Mouse (Mus musculus): ENCODE measurements at regions not wholly inside any gene's neighbourhood (a gene's known extent, or its start where the extent isn't known, plus 50 kb on each side); places are given as distances from the start of the nearest gene placed in this dataset.

DNA sequence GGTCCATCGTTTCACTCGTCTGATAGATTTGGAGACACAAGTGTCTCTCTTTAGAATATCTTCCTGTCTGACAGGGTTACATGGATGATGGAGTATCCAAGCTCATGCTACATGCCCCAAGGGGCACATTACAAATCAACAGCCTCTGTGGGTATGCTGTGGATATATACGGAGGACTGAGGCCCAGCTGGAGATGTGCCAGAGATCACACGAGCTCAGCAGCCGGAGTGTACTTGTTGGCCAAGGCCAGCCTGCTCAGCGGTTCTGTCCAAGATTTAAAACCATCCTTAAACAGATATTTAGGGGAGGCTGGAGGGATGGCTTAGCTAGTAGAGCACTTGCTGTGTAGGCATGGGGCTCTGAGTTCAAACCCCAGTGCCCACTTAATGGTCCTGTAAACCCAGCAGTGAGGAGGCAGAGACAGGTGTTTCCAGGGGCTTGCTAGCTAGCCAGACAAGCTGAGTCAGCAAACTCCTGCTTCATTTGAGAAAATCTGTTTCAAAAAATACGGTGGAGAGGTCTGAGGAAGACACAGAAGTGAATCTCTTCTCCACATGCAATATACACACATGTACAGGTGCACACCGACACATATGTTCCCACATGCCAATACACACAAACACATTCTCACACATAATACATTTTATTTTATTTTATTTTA lies 85.6 kb upstream of the Aldh1b1 start:
- in situ Hi-C loops (cut with MseI, MboI): no loop called here

DNA sequence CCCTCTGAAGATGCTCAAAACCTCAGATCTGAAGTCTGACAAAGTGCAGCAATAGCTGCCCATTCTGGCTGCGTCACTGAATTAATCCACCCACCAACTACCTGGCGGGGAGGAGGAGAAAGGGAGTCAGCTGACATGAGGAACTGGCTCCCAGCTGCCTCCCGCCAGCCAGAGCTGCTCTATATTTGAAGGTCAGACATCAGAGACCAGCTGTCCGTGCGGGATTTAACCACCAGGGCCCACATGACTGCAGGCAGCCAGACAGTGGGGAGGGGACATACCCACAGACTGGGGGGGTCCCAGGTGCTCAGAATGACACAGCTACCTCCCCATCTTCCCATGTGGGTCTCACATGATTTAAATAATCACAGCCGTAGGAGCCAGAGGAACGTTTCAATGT lies 94.8 kb upstream of the Aldh1b1 start:
- in situ Hi-C loops (cut with MseI, MboI): no loop called here

DNA sequence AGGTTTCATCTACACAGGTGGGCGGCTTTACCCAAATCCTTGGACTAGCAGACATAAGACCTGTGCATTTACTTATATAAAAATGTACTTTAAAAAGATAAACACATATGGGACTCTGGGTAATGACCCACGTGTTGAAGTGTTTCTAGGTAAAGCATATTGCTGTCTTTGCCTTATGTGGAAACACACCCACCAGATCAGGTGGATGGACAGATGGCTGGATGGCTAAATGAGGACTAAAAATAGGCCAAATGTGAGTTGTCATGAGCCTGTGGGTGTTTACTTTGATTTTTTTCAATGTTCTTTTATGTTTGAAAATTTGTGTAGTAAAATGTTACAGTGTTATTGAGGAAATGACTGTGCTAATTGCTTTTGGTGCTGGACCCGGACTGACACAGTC lies 99.2 kb upstream of the Aldh1b1 start:
- in situ Hi-C loops (cut with MseI, MboI): no loop called here

DNA sequence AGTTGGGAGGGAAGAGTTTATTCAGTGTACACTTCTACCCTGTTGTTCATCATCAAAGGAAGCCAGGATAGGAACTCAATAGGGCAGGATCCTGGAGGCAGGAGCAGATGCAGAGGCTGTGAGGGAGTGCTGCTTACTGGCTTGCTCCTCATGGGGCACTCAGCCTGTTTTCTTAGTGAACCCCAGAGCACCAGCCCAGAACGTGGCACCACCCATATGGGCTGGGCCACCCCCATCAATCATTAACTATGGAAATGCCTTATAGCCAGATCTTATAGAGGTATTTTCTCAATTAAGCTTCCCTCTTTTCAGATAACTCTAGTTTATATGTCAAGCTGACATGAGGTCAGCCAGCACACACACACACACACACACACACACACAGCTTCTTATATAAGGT lies 103.6 kb upstream of the Aldh1b1 start:
- in situ Hi-C loops (cut with MseI, MboI): no loop called here

DNA sequence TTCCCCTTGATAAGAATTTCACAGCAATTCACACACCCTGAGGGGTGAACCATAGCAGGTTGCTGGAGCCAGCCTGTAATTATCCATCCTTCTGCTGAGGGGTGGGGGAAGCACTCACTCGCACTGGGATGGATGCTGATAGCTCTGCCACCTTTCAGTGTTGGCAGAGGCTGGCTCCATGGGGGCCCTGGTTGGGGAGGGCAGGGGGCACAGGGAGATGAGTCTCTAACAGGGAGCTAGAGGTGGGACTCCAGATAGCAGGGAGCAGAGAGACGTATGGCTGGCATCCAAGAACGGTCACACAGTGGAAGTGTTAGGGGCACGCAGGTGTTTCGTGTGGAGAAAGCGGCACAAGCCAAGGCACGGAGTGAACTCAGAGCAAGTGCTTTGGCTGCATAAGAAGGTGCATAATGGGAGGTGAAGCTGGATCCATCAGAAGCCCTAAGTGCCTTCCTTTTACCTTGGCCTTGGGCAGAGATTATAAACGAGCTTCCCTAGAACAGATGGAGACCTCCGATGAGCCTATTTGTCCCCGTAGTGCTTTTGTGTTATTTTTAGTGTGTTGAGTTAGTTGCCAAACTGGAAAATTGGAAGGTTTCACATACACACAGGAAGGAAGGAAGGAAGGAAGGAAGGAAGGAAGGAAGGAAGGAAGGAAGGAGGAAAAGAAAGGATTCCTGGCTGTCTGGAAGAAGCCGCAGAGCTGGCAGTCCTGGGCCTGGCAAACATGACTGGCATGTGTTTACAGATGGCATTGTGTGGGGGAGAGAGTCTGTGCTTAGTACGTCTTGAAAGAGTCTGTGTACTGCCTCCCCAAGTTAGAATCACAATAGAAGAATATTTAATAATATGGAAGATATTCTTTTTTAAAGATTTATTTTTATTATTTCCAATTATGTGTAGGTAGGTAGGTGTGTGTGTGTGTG lies 108.6 kb upstream of the Aldh1b1 start:
- in situ Hi-C loops (cut with MseI, MboI): no loop called here

DNA sequence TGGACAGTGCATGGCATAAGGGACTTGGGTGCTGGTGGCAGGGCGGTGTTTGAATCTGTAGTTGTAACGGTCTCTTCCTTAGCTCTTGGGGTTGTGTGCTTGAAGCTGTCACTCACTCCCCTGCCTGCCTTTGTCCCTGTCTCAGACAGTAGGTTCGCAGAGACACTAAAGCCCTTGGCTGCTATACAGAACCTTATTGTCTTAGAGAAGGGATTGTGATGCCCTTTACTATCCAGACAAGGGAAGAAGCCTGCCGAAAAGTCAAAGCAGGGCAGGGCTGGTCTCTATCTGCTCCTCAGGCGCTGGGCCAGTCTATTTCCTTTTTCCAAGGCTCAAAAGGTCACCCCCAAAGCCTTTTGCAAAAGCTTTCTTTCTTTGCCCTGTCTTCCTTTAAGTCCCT lies 109.2 kb upstream of the Aldh1b1 start:
- in situ Hi-C loops (cut with MseI, MboI): no loop called here

DNA sequence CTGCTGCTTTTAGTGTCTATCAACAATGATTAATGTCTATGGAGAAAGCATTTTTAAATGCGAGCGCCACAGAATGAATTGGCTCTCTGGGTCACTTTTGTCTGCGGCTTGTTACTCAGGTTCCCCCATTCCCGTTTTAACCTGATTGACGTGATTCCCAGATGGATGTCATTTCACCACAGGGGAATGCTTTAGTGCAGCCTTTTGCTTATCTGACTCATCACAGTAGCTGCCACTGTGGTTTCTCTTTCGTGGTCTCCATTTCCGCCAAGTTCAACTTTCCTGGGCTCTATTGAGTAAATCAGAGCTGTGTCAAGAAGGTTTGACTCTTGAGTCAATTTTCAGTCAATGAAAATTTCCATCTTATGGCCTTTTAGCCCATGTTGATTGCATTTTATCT lies 110.6 kb upstream of the Aldh1b1 start:
- in situ Hi-C loops (cut with MseI, MboI): no loop called here

DNA sequence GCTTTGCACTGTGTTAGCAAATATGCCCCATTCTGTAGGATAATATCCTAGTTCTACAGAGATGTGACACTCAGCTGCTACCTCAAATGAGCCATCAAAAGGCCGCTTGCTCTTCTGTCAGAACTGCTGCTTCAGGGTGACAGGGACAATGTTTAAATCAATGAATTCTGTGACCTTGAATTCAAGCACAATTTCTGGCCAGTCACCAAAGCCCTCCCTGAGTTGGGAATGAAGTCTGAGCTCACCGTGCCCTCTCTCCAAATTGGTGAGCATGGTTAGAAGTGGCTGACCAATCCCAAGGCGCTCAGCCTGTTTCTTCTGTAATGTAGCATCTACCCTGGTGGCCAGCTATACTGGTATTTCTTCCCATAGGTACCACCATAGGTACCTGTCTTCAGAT lies 113.8 kb upstream of the Aldh1b1 start:
- in situ Hi-C loops (cut with MseI, MboI): no loop called here

DNA sequence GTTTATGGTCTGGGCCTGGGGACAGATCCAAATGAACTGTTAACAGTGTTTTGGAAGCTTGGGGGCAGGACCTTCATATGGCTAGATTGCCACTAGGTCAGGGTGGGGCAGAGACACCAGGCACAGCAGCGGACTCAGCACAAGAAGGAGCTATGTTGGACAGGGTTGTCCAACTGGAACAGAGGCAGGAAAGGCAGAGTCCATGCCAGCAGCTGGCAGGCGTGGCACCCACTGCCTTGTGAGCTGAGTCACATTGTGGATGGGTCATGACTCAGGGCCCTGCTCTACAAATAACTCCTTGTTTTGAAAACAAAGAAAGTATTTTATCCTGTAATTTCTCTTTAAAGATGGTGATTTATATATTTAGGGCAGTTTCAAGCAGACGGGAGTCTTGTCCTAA lies 115.6 kb upstream of the Aldh1b1 start:
- in situ Hi-C loops (cut with MseI, MboI): no loop called here

DNA sequence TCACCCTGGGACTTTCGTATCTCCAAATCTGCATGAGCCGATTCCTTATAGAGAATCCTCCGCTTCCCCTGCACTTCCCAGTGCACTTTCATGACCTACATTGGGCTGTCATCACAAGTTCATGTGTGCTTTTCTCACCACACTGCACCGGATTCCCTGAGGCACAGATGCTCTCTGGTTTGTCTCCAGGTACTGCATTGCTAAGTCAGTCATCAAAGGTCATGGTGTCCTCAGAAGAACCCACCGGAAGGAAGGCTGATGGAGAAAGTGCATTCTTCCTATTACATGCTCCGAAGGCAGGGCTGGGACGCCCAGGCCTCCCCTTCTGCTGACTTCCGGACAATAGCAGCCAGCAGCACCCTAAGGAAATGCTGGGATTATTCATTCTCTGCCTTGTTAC lies 116.1 kb upstream of the Aldh1b1 start:
- in situ Hi-C loops (cut with MseI, MboI): no loop called here

DNA sequence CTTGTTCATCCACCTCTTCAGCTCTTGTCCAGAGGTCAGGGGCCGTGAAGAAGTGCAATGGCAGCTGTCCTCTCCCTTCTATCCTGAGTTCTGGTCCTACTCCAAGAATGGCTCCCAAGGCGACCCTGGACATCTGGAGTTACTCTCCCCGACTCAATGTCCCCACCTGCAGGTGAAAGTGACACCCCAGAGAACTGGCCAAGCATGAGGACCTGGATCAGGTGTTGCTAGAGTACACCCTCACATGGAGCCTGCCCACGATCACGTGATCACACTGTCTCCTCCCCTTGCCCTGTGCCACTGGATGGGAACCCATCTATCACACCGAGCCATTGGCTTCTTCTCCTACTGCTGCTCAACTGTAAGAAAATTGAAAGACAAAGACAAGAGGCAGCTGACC lies 122.7 kb upstream of the Aldh1b1 start:
- in situ Hi-C loops (cut with MseI, MboI): no loop called here

DNA sequence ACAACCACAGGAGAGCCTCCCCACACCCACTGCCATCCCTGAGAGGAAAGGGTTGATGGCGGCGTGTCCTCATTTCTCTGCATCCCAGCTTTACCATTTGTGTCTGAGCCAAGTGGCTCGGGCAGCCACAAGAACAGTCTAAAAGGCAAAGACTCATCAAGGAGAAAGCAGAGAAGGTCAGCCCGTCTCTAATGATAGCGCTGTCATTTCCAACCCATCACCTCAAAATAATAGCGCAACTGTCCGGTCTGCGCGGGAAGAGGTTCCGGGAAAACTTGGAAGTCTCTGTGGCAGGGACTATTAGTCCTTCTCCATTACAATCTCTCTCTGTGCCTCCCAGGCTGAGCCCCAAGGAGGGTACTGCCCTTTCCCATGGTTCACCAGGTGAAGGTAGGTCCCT lies 124.5 kb upstream of the Aldh1b1 start:
- in situ Hi-C loops (cut with MseI, MboI): no loop called here

DNA sequence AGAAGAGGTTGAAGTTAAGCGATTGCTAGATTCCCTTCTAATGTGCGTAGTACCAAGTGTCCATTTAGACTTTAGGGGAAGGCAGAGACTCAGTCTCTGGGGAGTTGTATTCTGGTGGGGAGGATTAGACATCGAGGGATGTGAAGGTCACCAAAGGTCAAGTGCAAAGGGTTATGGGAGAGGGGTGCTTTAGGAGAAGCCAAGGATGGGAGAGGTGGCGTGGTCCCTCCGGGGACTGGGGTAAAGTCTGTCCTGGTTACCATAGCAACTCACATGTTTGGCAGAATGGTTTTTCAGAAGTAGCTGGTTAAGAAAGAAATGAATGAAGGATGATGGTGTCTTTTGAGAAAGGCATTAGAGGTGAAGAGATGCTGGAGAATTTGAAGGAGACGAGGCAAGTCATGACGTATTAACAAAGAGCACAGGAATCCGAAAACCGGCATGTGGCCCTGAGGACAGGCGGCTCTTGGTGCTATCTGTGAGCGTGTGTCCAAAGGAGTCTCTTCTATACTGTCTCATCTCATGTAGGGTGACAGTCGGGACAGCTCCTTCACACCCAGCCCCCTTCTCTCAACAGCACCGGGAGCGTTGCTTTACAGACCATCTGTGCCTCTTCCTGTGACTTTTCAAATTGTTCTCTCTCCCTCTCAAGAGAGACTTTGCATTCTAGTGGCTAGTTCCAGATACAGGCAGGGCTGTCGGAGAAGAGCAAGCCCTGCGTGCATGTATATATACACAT lies 125.6 kb upstream of the Aldh1b1 start:
- in situ Hi-C loops (cut with MseI, MboI): no loop called here

DNA sequence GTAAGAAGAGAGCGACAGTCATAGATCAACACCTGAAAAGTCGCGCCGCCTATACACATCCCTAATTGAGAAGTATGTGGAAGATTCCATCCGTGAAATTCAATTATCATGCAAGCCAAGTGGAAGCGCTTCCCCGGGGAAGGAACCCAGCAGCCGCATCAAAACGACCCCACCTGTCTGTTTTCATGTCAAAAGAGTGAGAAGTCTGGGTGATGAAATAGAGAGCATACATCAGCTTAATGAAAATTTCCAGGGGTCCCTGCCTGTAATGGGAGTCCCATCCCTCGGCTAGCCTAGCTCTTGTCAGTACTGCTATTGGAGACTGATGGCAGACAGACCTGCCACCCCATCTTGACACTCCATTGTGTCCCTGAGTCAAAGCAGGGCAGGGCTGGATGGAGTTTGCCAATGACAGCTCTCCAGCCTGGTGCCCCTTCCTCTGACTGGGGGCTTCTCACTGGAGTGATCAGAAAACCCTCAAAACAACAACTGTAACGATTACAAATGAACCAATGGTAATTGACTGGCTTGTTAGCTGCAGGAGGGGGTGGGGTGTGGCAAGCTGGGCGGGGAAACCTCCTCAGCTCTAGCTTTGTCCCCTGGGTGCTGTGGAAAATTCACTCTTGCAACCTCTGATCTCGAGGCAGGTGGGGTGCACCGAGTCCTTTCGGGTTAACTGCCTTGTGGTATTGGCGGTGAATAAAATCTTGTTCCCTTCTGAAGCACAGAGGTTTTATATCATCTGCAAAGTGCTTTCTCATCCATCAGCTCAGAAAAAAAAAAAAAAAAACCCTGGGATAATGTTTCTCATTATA lies 126.4 kb upstream of the Aldh1b1 start:
- in situ Hi-C loops (cut with MseI, MboI): no loop called here

DNA sequence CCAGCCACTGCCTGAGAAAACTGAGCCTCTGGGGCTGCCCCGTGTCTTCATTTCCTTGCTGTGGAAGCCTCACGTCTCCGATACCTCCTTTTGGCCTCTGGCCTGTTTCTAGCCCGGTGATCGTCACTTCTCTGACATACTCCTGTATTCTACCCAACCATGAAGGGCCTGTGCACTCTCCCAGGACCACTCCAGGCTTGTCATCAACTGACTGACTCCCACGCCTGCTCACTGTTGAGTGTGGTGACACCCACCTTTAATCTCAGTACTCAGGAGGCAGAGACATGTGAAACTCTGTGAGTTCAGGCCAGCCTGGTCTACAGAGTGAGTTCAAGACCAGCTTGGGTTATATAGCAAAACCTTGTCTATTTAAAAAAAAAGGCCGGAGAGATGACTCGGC lies 132.1 kb upstream of the Shb start:
- in situ Hi-C loops (cut with MseI, MboI): no loop called here

DNA sequence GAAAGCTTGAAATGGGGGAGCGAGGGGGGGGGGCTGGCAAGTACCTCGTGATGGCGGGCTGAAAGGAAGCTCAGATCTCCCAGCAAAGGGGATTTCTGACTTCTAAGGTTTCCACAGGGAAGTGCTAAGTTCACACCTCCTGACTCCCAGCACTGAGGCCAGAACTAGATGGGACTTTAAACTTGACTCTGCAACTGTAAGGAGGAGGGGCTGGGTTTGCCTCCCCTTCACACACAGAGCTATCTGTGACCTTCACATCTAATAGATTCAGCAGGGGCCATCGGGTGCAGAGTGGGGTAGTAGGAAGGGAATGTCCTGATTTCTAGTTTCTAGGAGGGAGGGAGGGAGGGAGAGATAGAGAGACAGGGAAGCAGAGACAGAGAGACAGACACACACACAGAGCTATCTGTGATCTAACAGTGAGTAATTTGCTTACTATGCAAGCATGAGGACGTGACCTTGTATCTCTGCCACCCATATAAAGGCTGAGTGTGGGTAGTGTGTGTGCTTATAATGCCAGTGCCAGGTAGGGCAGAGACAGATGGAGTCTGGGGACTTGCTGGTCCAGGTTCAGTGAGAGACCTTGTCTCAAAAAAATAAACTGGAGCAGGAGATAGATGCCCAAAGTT lies 125.2 kb upstream of the Shb start:
- in situ Hi-C loops (cut with MseI, MboI): no loop called here

DNA sequence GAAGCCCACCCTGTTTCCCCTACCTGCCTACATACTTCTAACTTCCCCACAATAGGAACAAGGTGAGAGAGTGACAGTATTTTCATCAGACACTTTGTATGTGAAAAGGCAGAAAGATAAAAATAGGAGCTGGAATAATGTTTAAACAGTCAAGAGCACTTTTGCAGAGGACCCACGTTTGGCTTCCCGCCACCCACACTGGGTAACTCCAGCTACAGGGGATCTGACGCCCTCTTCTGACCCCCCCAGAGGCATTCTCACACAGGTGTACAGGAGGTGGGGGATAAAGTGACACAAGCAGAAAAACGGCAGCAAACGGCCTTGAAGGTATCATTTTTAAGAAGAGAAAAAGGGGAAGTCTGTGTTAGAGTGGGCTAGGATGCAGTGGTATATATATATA lies 123.5 kb upstream of the Shb start:
- in situ Hi-C loops (cut with MseI, MboI): no loop called here

DNA sequence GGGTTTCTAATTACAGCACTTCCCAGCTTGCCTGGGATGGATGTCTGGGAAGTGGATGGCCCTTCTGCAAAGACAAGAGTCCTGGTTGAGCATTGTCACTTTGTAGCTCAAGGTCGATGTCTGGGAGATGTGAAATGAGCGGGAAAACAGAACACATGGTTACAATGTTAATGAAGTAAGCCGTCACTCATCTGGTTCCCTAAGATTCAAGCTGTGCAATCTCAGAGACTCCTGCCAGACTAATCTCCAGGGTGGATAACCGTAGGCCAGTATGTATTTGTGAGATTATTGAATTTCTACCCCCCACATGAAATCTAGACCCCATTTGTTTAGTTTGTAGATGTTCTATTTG lies 122.5 kb upstream of the Shb start:
- in situ Hi-C loops (cut with MseI, MboI): no loop called here

DNA sequence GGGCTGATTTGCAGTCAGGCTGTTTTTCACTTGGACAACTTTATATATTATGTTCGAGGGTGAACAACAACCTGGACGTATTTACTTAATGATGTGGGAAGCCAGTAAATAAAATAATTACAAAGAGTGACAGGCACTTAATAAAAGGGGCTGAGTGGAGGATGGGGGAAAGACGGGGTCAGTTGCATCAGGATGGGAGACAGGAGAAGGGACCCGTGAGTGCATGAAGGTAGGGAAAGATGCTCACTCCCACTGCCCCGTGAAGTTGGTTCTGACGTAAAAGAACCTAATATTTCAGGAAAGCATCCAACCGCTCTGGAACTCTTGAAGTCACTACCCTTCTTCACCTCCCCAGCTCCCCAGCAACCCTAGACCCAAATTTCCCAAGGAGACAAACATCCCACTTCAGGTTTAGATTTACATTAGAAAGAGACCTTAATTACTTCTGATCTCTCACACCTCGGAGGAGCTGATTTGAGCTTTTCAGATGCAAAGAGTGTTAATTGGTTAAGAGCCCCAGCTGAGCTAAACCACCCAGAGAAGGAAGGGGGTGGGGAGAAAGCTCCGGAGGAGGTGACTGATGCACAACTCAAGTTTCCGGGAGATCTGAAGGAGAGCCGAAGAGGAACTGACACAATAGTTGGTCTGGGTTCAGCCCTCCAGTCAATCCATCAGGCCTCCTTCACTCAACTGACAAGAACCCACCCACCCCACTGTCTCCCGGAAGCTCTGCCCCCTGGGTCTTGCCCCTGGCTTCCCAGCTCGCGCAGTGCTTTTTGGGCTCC lies 121.9 kb upstream of the Shb start:
- in situ Hi-C loops (cut with MseI, MboI): no loop called here

DNA sequence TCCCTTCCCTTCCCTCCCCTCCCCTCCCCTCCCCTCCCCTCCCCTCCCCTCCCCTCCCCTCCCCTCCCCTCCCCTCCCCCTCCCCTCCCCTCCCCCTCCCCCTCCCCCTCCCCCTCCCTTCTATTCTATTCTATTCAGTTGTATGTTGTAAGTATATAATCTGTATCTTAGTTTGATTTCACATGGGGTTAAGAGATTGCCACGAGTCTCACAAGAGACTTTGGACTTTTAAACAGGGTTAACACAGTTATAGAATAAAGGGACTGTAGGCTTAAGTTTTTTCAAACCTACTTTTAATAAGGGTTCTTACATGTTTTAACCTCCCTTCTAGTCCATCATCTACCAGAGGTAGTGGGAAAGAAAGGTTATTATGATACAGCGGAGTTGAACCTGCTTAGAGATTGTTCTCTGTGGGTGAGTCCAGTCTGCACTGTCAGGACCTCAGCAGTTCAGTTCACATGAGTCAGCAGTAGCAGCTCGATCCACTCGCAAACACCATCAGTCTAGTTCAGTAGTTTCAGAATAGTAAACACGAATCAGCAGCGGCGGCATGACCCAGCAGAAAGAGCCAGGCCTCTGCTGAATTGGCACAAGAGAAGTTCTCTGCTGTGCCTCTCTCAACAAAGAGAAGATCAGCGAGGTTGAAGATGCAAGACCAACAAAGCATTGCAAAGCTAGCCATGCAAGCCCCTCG lies 116.8 kb upstream of the Shb start:
- in situ Hi-C loops (cut with MseI, MboI): no loop called here

All from mouse trophoblast stem cell (cell line).